Mouse (Mus musculus) frontal cortex, postnatal 10 days (tissue): ENCODE results near the gene Nln.

Experiments
- DNase-seq, 2 experiments: peaks; one replicate each; pipeline ENCODE4 v3.0.0; 2022; ENCODE audit warnings: low spot score in 2 of 2, mixed read lengths in 1 of 2

Gene Nln

GRCm38 (mm10) chr13:104095955-104096354 is 13.5 kb downstream of the Nln start:
- DNase-seq: no peak

- DNase-seq: no peak
Measured at GRCm38 (mm10) chr13:104094531-104095385, 14.7 kb downstream of the Nln start.

GRCm38 (mm10) chr13:104091734-104092133 is 17.7 kb downstream of the Nln start:
- DNase-seq: no peak

GRCm38 (mm10) chr13:104089387-104089786 is 20.0 kb downstream of the Nln start:
- peak in 1 of 2 experiments; percentile 31 for DNase-seq

GRCm38 (mm10) chr13:104084600-104084999 is 24.8 kb downstream of the Nln start:
- DNase-seq: no peak

- DNase-seq: no peak
Measured at GRCm38 (mm10) chr13:104082504-104082903, 26.9 kb downstream of the Nln start.

GRCm38 (mm10) chr13:104076993-104077392 is 32.4 kb downstream of the Nln start:
- DNase-seq: no peak

- no peak for DNase-seq
Measured at GRCm38 (mm10) chr13:104074731-104075130, 34.7 kb downstream of the Nln start.

- DNase-seq: no peak
Measured at GRCm38 (mm10) chr13:104074230-104074629, 35.2 kb downstream of the Nln start.

GRCm38 (mm10) chr13:104072351-104072750 is 37.1 kb downstream of the Nln start:
- DNase-seq: no peak

GRCm38 (mm10) chr13:104070703-104071102 is 38.7 kb downstream of the Nln start:
- no peak for DNase-seq

- DNase-seq: no peak
Measured at GRCm38 (mm10) chr13:104069216-104069615, 40.2 kb downstream of the Nln start.

GRCm38 (mm10) chr13:104065649-104066347 is 43.6 kb downstream of the Nln start:
- no peak for DNase-seq

GRCm38 (mm10) chr13:104063061-104063460 is 46.4 kb downstream of the Nln start:
- DNase-seq: no peak

GRCm38 (mm10) chr13:104061975-104062750 is 47.3 kb downstream of the Nln start:
- DNase-seq: no peak

- no peak for DNase-seq
Measured at GRCm38 (mm10) chr13:104060231-104060630, 49.2 kb downstream of the Nln start.

GRCm38 (mm10) chr13:104059536-104059935 is 49.9 kb downstream of the Nln start:
- DNase-seq: no peak

GRCm38 (mm10) chr13:104058761-104059160 is 50.7 kb downstream of the Nln start:
- no peak for DNase-seq

- DNase-seq: no peak
Measured at GRCm38 (mm10) chr13:104052271-104052753, 57.1 kb downstream of the Nln start.

- DNase-seq: no peak
Measured at GRCm38 (mm10) chr13:104048835-104049234, 60.6 kb downstream of the Nln start.

GRCm38 (mm10) chr13:104045108-104045507 is 64.3 kb downstream of the Nln start:
- DNase-seq: no peak

GRCm38 (mm10) chr13:104044332-104044731 is 65.1 kb downstream of the Nln start:
- no peak for DNase-seq
